Mouse (Mus musculus) Patski (cell line): ENCODE results near the gene Ccdc149. TPM values are rescaled to one million over a fixed set of nuclear protein-coding genes. Genes with fewer than 3 reads are reported as not detected.

Experiments
- ATAC-seq: fragments of 100-300 bp; one replicate; pipeline ENCODE4 v1.8.0; 2021
- CTCF ChIA-PET: fragments of 350-600 bp; sonication (Branson Sonifier 250); formaldehyde crosslinking; loops from one replicate; lab custom pipeline; 2022; ENCODE audit warnings: inconsistent platforms; lab: Charles Lee
- POLR2A ChIA-PET: fragments of 350-600 bp; sonication (Branson Sonifier 250); formaldehyde crosslinking; loops from one replicate; lab custom pipeline; 2022; ENCODE audit warnings: antibody characterized with exemption, inconsistent platforms; lab: Charles Lee
- DNase-seq: peaks from one replicate; pipeline ENCODE4 v3.0.0-alpha.2; 2011; ENCODE audit warnings: low read depth, low spot score
- H3K27me3 ChIP-seq: fragments of 371-371 bp; one replicate; pipeline ENCODE4 v1.5.1; 2021
- CTCF ChIP-seq: fragments of 100-300 bp; IDR thresholded peaks from one replicate; pipeline ENCODE4 v1.5.1; 2021
- in situ Hi-C: fragments of 300-500 bp; cut with MboI; formaldehyde crosslinking; loops from 3 replicates; pipeline ENCODE4 v1.11.1; 2018; ENCODE audit warnings: low pct_unique_long_range_greater_than_20kb, mixed read lengths
- polyA plus RNA-seq: library from polyadenylated mRNA; unstranded; gene quantifications from one replicate; pipeline ENCODE4 v1.2.3, GENCODE M21; 2021

Gene Ccdc149
- polyA plus RNA-seq: 10.2 TPM

- ChIA-PET POLR2A (no interaction called here), CTCF (interaction anchor here (1.0 to 2.4 kb wide), 4 partner anchors 8 to 62 kb away, joined by 3 to 7 read pairs (median 3); no protein-coding TSS in a partner anchor)
- no peak for DNase-seq
- peaks cover 4% of the 10 kb centered on the region for H3K27me3 ChIP-seq
- no peak for TF ChIP-seq CTCF
- peak; percentile 80 for ATAC-seq
- in situ Hi-C loops: no loop called here
Observed at GRCm38 (mm10) chr5:52470991-52471801, at the start of gene Ccdc149. Gene Ccdc149 (minus strand): TSS chr5:52471521.

DNA sequence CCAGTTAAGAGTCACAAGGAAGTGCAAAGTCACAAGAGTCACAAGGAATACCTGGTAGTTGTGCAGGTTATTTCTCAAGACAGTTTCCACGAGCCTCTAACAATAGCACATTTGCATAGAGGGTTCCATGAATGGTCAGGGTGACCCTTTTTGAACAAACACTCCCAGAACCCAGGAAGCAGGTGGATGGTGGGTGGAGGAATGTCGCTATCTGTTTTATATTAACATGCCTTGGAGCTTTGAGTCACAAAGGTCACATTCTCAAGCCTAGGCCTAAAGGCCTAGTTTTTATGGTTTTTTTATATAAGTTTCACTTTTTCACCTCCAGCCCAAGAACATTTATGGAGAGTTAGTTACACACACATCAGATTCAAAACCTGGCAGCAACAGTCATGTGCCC lies 48.6 kb upstream of the Ccdc149 start:
- ChIA-PET CTCF (no interaction called here), POLR2A (no interaction called here)
- H3K27me3 ChIP-seq: no peaks in the 10 kb centered on the region
- in situ Hi-C loops: loop anchor here (5.0 to 10.0 kb wide), 2 partner anchors 295 to 388 kb away; no protein-coding TSS in a partner anchor
- no peak for ATAC-seq
- DNase-seq: no peak
- TF ChIP-seq CTCF: no peak

- no peak for DNase-seq
- TF ChIP-seq CTCF: no peak
- in situ Hi-C loops: loop anchor here (10.0 kb wide), 1 partner anchor 299 kb away; no protein-coding TSS in a partner anchor
- peaks cover 3% of the 10 kb centered on the region for H3K27me3 ChIP-seq
- POLR2A ChIA-PET: interaction anchor here (1.1 kb wide), 1 partner anchor 217 kb away, joined by 3 read pairs; no protein-coding TSS in a partner anchor
- no peak for ATAC-seq
- CTCF ChIA-PET: interaction anchor here (1.2 to 2.3 kb wide), 9 partner anchors 8 to 305 kb away, joined by 3 to 8 read pairs (median 3); no protein-coding TSS in a partner anchor
Observed at GRCm38 (mm10) chr5:52516072-52516476, 44.8 kb upstream of the Ccdc149 start.

DNA sequence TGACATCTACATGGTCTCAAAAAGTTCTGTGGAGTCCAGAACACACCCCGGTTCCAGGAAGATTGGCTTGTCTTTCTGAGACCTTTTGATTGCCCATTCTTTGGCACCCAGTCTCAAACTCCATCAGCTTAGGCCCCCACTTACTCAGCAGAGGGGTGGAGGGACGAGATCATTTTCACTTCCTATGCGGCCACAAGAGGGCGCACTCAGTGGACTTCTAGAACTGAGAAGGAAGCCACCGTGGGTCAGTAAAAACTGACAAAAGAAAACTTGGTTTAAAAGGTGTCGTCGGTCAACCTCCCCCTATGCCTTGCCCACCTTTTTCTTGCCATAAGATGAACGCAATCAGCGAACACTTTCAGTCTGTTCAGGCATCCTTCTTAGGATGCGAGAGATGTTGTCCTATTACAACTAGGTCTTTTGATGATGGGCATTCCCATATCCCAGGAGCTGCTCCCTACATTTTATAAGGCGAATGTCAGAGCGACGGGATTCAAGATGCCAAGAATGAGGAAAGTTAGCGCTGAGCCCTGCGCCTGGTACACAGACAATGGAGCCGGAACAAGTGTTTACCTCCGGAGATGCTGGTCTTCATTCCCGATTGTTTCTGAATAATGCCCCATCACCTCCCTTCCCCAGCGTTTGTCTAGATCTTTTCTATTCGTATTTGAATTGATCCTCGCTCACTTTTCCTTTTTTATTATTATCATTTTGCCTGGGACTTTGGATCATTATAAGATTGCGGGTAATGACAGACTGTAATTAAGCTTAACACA lies 44.1 kb upstream of the Ccdc149 start:
- in situ Hi-C loops: loop anchor here (10.0 kb wide), 1 partner anchor 299 kb away; no protein-coding TSS in a partner anchor

GRCm38 (mm10) chr5:52511089-52511488 lies 39.8 kb upstream of the Ccdc149 start:
- H3K27me3 ChIP-seq: peaks cover 3% of the 10 kb centered on the region
- no peak for DNase-seq
- no peak for TF ChIP-seq CTCF
- ATAC-seq: no peak
- ChIA-PET CTCF (no interaction called here), POLR2A (no interaction called here)
- in situ Hi-C loops: loop anchor here (10.0 kb wide), 1 partner anchor 304 kb away; no protein-coding TSS in a partner anchor

More for the DNA sequence above, 44.1 kb upstream of the Ccdc149 start:
- H3K27me3 ChIP-seq: peaks cover 3% of the 10 kb centered on the region
- peak; percentile 88 for TF ChIP-seq CTCF
- ChIA-PET POLR2A (no interaction called here), CTCF (interaction anchor here (1.2 to 2.3 kb wide), 8 partner anchors 9 to 306 kb away, joined by 3 to 8 read pairs (median 3); no protein-coding TSS in a partner anchor)
- DNase-seq (peak; percentile 22), ATAC-seq (peak; percentile 39)

DNA sequence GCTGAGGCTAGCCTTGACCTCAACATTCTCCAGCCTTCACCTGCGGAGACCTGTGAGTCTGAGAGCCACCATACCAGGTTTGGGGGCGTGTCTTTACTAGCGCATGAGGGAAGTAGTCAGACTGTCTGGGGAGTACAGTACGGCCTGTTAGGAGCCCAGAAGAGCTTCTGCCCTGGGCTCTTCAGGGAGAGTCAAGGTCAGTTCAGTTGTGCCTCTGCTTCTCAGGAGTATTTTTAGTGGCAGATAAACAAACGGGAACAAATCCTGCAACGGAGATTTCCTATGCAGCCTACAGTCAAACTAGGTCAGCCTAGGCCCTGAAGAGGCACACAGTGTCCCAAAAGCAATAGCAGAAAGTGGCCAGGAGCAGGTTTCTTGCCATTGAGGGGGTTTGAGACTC lies 38.1 kb upstream of the Ccdc149 start:
- TF ChIP-seq CTCF: no peak
- no peak for DNase-seq
- peaks cover 3% of the 10 kb centered on the region for H3K27me3 ChIP-seq
- ChIA-PET POLR2A (no interaction called here), CTCF (interaction anchor here (2.8 kb wide), 1 partner anchor 15 kb away, joined by 8 read pairs; no protein-coding TSS in a partner anchor)
- no peak for ATAC-seq
- in situ Hi-C loops: no loop called here

DNA sequence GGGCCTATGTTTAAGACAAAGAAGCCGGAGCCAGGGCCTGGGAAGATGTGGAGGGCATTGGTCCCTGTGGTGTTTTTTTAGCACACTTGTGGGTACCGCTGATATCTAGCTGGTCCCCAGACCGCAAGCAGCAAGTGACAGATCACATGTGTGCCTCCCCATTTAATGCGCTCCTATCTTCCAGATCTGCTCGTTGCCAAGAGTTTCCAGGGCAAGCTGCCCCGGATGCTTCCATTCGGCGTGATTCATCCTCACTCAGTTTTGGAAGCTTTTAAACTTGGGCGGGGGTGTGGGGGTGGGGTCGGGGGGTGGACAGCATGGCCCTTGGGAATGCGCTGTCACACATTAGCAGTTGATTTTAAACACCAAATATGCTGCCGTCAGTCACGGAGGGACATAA lies 33.3 kb upstream of the Ccdc149 start:
- in situ Hi-C loops: no loop called here
- no peak for DNase-seq
- no peak for TF ChIP-seq CTCF
- H3K27me3 ChIP-seq: no peaks in the 10 kb centered on the region
- no peak for ATAC-seq
- POLR2A ChIA-PET: no interaction called here
- CTCF ChIA-PET: no interaction called here

DNA sequence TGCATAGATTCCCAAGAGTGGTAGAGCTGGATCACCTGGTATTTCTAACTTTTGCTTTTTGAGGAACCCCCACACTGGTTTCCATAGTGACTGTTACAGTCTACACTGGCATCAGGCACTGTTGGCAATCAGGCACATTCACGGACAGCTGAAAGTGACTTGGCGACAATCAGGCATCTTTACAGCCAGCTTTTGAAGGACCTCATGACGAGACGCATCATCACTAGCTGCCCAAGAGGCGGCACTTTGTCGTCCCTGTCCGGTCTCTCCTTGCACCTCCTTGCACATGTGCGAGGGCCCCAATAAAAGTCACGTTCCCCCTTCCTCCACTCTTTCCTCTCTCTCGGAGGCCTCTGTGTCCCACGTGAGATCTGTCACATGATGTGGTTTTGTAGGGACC lies 32.8 kb upstream of the Ccdc149 start:
- in situ Hi-C loops: no loop called here
- CTCF ChIA-PET: interaction anchor here (1.3 kb wide), 1 partner anchor 53 kb away, joined by 3 read pairs; no protein-coding TSS in a partner anchor
- DNase-seq (no peak), ATAC-seq (no peak)
- POLR2A ChIA-PET: no interaction called here
- no peak for TF ChIP-seq CTCF
- no peaks in the 10 kb centered on the region for H3K27me3 ChIP-seq

DNA sequence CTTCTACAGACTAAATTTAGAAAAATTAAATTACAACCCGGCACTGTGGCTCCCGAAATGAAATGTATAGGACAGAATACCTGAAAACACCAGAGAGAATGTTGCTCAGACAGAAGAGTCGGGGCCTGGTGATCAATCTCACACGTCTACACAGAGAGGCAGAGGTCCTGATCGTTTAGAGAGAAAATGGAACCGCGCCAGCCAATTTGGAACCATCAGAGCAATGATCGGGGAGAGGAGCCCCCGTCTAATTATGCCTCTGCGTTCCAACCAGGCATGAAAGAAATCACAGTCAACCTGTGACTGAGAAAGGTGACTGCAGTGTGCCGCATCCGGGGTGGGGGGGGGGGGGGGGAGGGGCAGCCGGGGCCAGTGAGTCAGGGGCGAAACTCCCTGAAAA lies 24.4 kb upstream of the Ccdc149 start:
- ATAC-seq (no peak), DNase-seq (no peak)
- in situ Hi-C loops: no loop called here
- TF ChIP-seq CTCF: no peak
- CTCF ChIA-PET: no interaction called here
- peaks cover 5% of the 10 kb centered on the region for H3K27me3 ChIP-seq
- POLR2A ChIA-PET: interaction anchor here (0.7 kb wide), 1 partner anchor 720 kb away, joined by 3 read pairs; no protein-coding TSS in a partner anchor

GRCm38 (mm10) chr5:52491496-52491895 lies 20.2 kb upstream of the Ccdc149 start:
- ATAC-seq (no peak), DNase-seq (no peak)
- in situ Hi-C loops: no loop called here
- no peak for TF ChIP-seq CTCF
- CTCF ChIA-PET: no interaction called here
- peaks cover 5% of the 10 kb centered on the region for H3K27me3 ChIP-seq
- POLR2A ChIA-PET: no interaction called here
